Mouse (Mus musculus) midbrain, embryonic 16.5 days (tissue): Measurements from ENCODE around the gene Ing5. TPM values are rescaled to one million over a fixed set of nuclear protein-coding genes. Genes with fewer than 3 reads are reported as not detected.
A peak's percentile ranks its signal among the peaks of the same experiment; 100 is the strongest.

Source experiments
- ATAC-seq: fragments of 200-750 bp; cut with Nextera tagmentation; 2 replicates; pipeline ENCODE4 v1.8.0; 2017; ENCODE audit warnings: moderate TSS enrichment
- H3K27ac ChIP-seq: fragments of 300-500 bp; sonication (generic); 2 replicates; pipeline ENCODE4 v1.5.1; 2014; ENCODE audit warnings: mild to moderate bottlenecking, low read length, mixed read lengths
- H3K27me3 ChIP-seq: fragments of 300-500 bp; sonication (generic); 2 replicates; pipeline ENCODE4 v1.6.1; 2014; ENCODE audit warnings: low read depth, low read length, mixed read lengths; ENCODE audit not compliant: control insufficient read depth, insufficient read depth
- H3K36me3 ChIP-seq: fragments of 300-500 bp; sonication (generic); 2 replicates; pipeline ENCODE4 v1.6.1; 2014; ENCODE audit warnings: mild to moderate bottlenecking, low read length, moderate library complexity, mixed read lengths; ENCODE audit not compliant: control insufficient read depth, insufficient read depth
- H3K4me1 ChIP-seq: fragments of 300-500 bp; sonication (generic); 2 replicates; pipeline ENCODE4 v1.6.1; 2014; ENCODE audit warnings: mild to moderate bottlenecking, low read length, mixed read lengths; ENCODE audit not compliant: control insufficient read depth, insufficient read depth
- H3K4me2 ChIP-seq: fragments of 300-500 bp; sonication (generic); 2 replicates; pipeline ENCODE4 v1.6.1; 2014; ENCODE audit warnings: mild to moderate bottlenecking, low read length, mixed read lengths
- H3K4me3 ChIP-seq: fragments of 300-500 bp; sonication (generic); 2 replicates; pipeline ENCODE4 v1.5.1; 2014; ENCODE audit warnings: low read depth, mild to moderate bottlenecking, low read length, moderate library complexity, mixed read lengths
- H3K9ac ChIP-seq: fragments of 300-500 bp; sonication (generic); 2 replicates; pipeline ENCODE4 v1.6.1; 2014; ENCODE audit warnings: low read depth, low read length, mixed read lengths
- H3K9me3 ChIP-seq: fragments of 300-500 bp; sonication (generic); replicated peaks from 2 replicates; pipeline ENCODE4 v1.6.1; 2014; ENCODE audit warnings: mild to moderate bottlenecking, low read length, mixed read lengths; ENCODE audit not compliant: control insufficient read depth, poor library complexity, severe bottlenecking
- WGBS: fragments of 180-500 bp; shearing (Covaris S2); extraction: QIAGEN DNeasy Blood & Tissue Kit; methylation state at CpG from one replicate; pipeline ENCODE4 v1.1.7; 2014; 5-methylcytosine and 5-hydroxymethylcytosine counted together
- polyA plus RNA-seq: library from polyadenylated mRNA; unstranded; fragments of >200 nt; fragmentation: Nextera tagmentation; extraction: Ambion mirVana; gene quantifications from 2 replicates; pipeline ENCODE4 v1.2.1, GENCODE M21; 2015

The Ing5 gene
- polyA plus RNA-seq, 1 experiment from 2014 or later: 10.0 TPM

GRCm38 (mm10) chr1:93804818-93805217 lies 1.1 kb downstream of the Ing5 start:
- Histone ChIP-seq H3K4me1 (peaks cover 27% of the 10 kb centered on the region), H3K9ac (peak overlapping the region; percentile 79; the same call in 1 of the 2 replicates), H3K4me2 (peak overlapping the region; percentile 68), H3K36me3 (peaks cover 8% of the 10 kb centered on the region), H3K9me3 (no peaks in the 10 kb centered on the region), H3K27ac (peak overlapping the region; percentile 94; the same call in 1 of the 2 replicates), H3K4me3 (peak overlapping the region; percentile 63; the same call in 1 of the 2 replicates), H3K27me3 (no peaks in the 10 kb centered on the region)
- WGBS: 82% methylated on average over 4 of the region's 4 CpGs
- ATAC-seq: peak; percentile 0; the same call in 1 of the 2 replicates

- Histone ChIP-seq H3K27me3 (no peaks in the 10 kb centered on the region), H3K9ac (no peak overlapping the region), H3K4me2 (no peak overlapping the region), H3K27ac (no peak overlapping the region), H3K9me3 (no peaks in the 10 kb centered on the region), H3K4me3 (no peak overlapping the region), H3K36me3 (peaks cover 10% of the 10 kb centered on the region), H3K4me1 (peaks cover 27% of the 10 kb centered on the region)
- ATAC-seq: no peak
- 86% methylated on average over 5 of the region's 5 CpGs for WGBS
These were observed 1.6 kb downstream of the Ing5 start for GRCm38 (mm10) chr1:93805221-93805951.

- Histone ChIP-seq H3K4me2 (no peak overlapping the region), H3K9me3 (no peaks in the 10 kb centered on the region), H3K9ac (no peak overlapping the region), H3K4me1 (peaks cover 11% of the 10 kb centered on the region), H3K27ac (no peak overlapping the region), H3K27me3 (no peaks in the 10 kb centered on the region), H3K4me3 (no peak overlapping the region), H3K36me3 (peaks cover 23% of the 10 kb centered on the region)
- no peak for ATAC-seq
- 97% methylated on average over 4 of the region's 4 CpGs for whole genome bisulfite sequencing
These were observed 5.1 kb downstream of the Ing5 start for GRCm38 (mm10) chr1:93808871-93809270.

- Histone ChIP-seq H3K9me3 (no peaks in the 10 kb centered on the region), H3K27ac (no peak overlapping the region), H3K4me2 (no peak overlapping the region), H3K27me3 (no peaks in the 10 kb centered on the region), H3K9ac (no peak overlapping the region), H3K4me1 (peaks cover 5% of the 10 kb centered on the region), H3K4me3 (no peak overlapping the region), H3K36me3 (peaks cover 33% of the 10 kb centered on the region)
- WGBS: 97% methylated on average over 3 of the region's 3 CpGs
- no peak for ATAC-seq
These were observed 6.2 kb downstream of the Ing5 start for GRCm38 (mm10) chr1:93810011-93810410.

GRCm38 (mm10) chr1:93811495-93812039 lies 7.8 kb downstream of the Ing5 start:
- WGBS: 96% methylated on average over 8 of the region's 8 CpGs
- no peaks in the 10 kb centered on the region for H3K27me3 ChIP-seq
- ATAC-seq: no peak
- peaks cover 49% of the 10 kb centered on the region for H3K36me3 ChIP-seq
- H3K9ac ChIP-seq: no peak overlapping the region
- no peaks in the 10 kb centered on the region for H3K9me3 ChIP-seq
- H3K4me3 ChIP-seq: no peak overlapping the region
- no peaks in the 10 kb centered on the region; the same call in 1 of the 2 replicates for H3K4me1 ChIP-seq
- no peak overlapping the region for H3K27ac ChIP-seq
- H3K4me2 ChIP-seq: no peak overlapping the region

- H3K4me1 ChIP-seq: no peaks in the 10 kb centered on the region
- H3K9ac ChIP-seq: no peak overlapping the region
- H3K36me3 ChIP-seq: peaks cover 55% of the 10 kb centered on the region
- 96% methylated on average over 8 of the region's 8 CpGs for WGBS
- no peak overlapping the region for H3K4me2 ChIP-seq
- no peaks in the 10 kb centered on the region for H3K27me3 ChIP-seq
- H3K4me3 ChIP-seq: no peak overlapping the region
- no peak for ATAC-seq
- H3K9me3 ChIP-seq: no peaks in the 10 kb centered on the region
- no peak overlapping the region for H3K27ac ChIP-seq
These were observed 14.2 kb downstream of the Ing5 start for GRCm38 (mm10) chr1:93817823-93818532.

GRCm38 (mm10) chr1:93818722-93819121 lies 15.0 kb downstream of the Ing5 start:
- Histone ChIP-seq H3K27me3 (no peaks in the 10 kb centered on the region), H3K9ac (no peak overlapping the region), H3K4me2 (no peak overlapping the region), H3K4me1 (no peaks in the 10 kb centered on the region), H3K4me3 (no peak overlapping the region), H3K27ac (no peak overlapping the region), H3K36me3 (peaks cover 54% of the 10 kb centered on the region), H3K9me3 (no peaks in the 10 kb centered on the region)
- no peak for ATAC-seq
- 79% methylated on average over 7 of the region's 7 CpGs for WGBS

GRCm38 (mm10) chr1:93823796-93824495 lies 20.2 kb downstream of the Ing5 start:
- Histone ChIP-seq H3K27me3 (no peaks in the 10 kb centered on the region), H3K4me2 (no peak overlapping the region)

More at GRCm38 (mm10) chr1:93823796-93824495, 20.2 kb downstream of the Ing5 start:
- peaks cover 6% of the 10 kb centered on the region for H3K36me3 ChIP-seq
- H3K9me3 ChIP-seq: no peaks in the 10 kb centered on the region
- H3K4me1 ChIP-seq: peaks cover 9% of the 10 kb centered on the region
- peak overlapping the region; percentile 70 for H3K9ac ChIP-seq
- WGBS: 79% methylated on average over 3 of the region's 3 CpGs
- no peak overlapping the region for H3K4me3 ChIP-seq
- no peak for ATAC-seq
- H3K27ac ChIP-seq: peak overlapping the region; percentile 90
